Mouse (Mus musculus) heart, embryonic 14.5 days (tissue): ENCODE results near the gene Ssh3. TPM values are rescaled to one million over a fixed set of nuclear protein-coding genes. Genes with fewer than 3 reads are reported as not detected.

ENCODE experiments used
- ATAC-seq: fragments of 200-750 bp; cut with Nextera tagmentation; 2 replicates; pipeline ENCODE4 v1.8.0; 2017; ENCODE audit warnings: low read depth, moderate TSS enrichment; ENCODE audit not compliant: insufficient number of reproducible peaks, insufficient read depth, low FRiP score
- H3K27ac ChIP-seq, 2 experiments: fragments of 200-500 bp in 1 of 2; fragments of 300-500 bp in 1 of 2; sonication (generic) in 1 of 2; replicated peaks in 1 of 2; 2 replicates each; pipeline ENCODE4 v1.5.1; 2012 to 2014; ENCODE audit warnings: low read depth in 2 of 2, low read length in 2 of 2, control low read depth in 1 of 2, mild to moderate bottlenecking in 1 of 2, mixed read lengths in 1 of 2; ENCODE audit not compliant: control insufficient read depth in 1 of 2, insufficient read depth in 1 of 2
- H3K27me3 ChIP-seq: fragments of 300-500 bp; sonication (generic); 2 replicates; pipeline ENCODE4 v1.6.1; 2014; ENCODE audit warnings: mild to moderate bottlenecking, low read length, control low read depth; ENCODE audit not compliant: control insufficient read depth, insufficient read depth
- H3K36me3 ChIP-seq: fragments of 300-500 bp; sonication (generic); 2 replicates; pipeline ENCODE4 v1.6.1; 2014; ENCODE audit warnings: mild to moderate bottlenecking, control low read depth, low read length, mixed read lengths; ENCODE audit not compliant: control insufficient read depth, insufficient read depth
- H3K4me1 ChIP-seq, 2 experiments: fragments of 200-500 bp in 1 of 2; fragments of 300-500 bp in 1 of 2; sonication (generic) in 1 of 2; 2 replicates each; pipeline ENCODE4 v1.6.1; 2012 to 2014; ENCODE audit warnings: low read length in 2 of 2, control low read depth in 1 of 2, mixed read lengths in 1 of 2; ENCODE audit not compliant: control insufficient read depth in 2 of 2, insufficient read depth in 2 of 2
- H3K4me2 ChIP-seq: fragments of 300-500 bp; sonication (generic); 2 replicates; pipeline ENCODE4 v1.6.1; 2014; ENCODE audit warnings: mild to moderate bottlenecking, low read length
- H3K4me3 ChIP-seq, 2 experiments: fragments of 200-500 bp in 1 of 2; fragments of 300-500 bp in 1 of 2; sonication (generic) in 1 of 2; 2 replicates each; pipeline ENCODE4 v1.5.1; 2012 to 2014; ENCODE audit warnings: low read length in 2 of 2, mild to moderate bottlenecking in 2 of 2, control low read depth in 1 of 2, low read depth in 1 of 2, moderate library complexity in 1 of 2; ENCODE audit not compliant: control insufficient read depth in 1 of 2, insufficient read depth in 1 of 2
- H3K9ac ChIP-seq: fragments of 300-500 bp; sonication (generic); 2 replicates; pipeline ENCODE4 v1.6.1; 2014; ENCODE audit warnings: mild to moderate bottlenecking, low read length
- H3K9me3 ChIP-seq: fragments of 300-500 bp; sonication (generic); 2 replicates; pipeline ENCODE4 v1.6.1; 2016; ENCODE audit warnings: low read length, control low read depth; ENCODE audit not compliant: control insufficient read depth
- WGBS: fragments of 180-500 bp; shearing (Covaris S2); extraction: QIAGEN DNeasy Blood & Tissue Kit; methylation state at CpG from one replicate; pipeline ENCODE4 v1.1.7; 2014; 5-methylcytosine and 5-hydroxymethylcytosine counted together
- polyA plus RNA-seq: library from polyadenylated mRNA; unstranded; fragments of >200 nt; fragmentation: Nextera tagmentation; extraction: Ambion mirVana; gene quantifications from 2 replicates; pipeline ENCODE4 v1.2.1, GENCODE M21; 2014

The Ssh3 gene
- 7.6 and 8.0 TPM in 2 replicates for polyA plus RNA-seq

GRCm38 (mm10) chr19:4268566-4269361, at the start of gene Ssh3:
TSS of gene Ssh3 (minus strand) at chr19:4269180.
- Histone ChIP-seq H3K9ac (peak within 1 kb of the TSS; percentile 68), H3K4me1 (peaks cover 3 to 6% of the 10 kb centered on the region in 2 experiments; a peak in 2 of 4 replicates), H3K36me3 (no peaks in the 10 kb centered on the region), H3K9me3 (no peaks in the 10 kb centered on the region), H3K4me2 (peak within 1 kb of the TSS; percentile 74), H3K27ac (no peak within 1 kb of the TSS), H3K4me3 (peak within 1 kb of the TSS; percentile 50 to 52), H3K27me3 (peaks cover 21% of the 10 kb centered on the region)
- peak; percentile 70 for ATAC-seq
- 7% methylated on average over 46 of the region's 46 CpGs for WGBS

GRCm38 (mm10) chr19:4317181-4317580, 48.2 kb upstream of the Ssh3 start:
- no peaks in the 10 kb centered on the region for H3K9me3 ChIP-seq
- H3K36me3 ChIP-seq: peaks cover 72% of the 10 kb centered on the region
- ATAC-seq: no peak
- H3K27me3 ChIP-seq: no peaks in the 10 kb centered on the region
- H3K9ac ChIP-seq: no peak overlapping the region
- WGBS: 90% methylated on average over 3 of the region's 3 CpGs
- H3K4me1 ChIP-seq: peaks cover 4 to 21% of the 10 kb centered on the region in 2 experiments; a peak in 3 of 4 replicates
- H3K4me2 ChIP-seq: no peak overlapping the region
- H3K27ac ChIP-seq: no peak overlapping the region
- H3K4me3 ChIP-seq: no peak overlapping the region

GRCm38 (mm10) chr19:4315223-4315944, 46.4 kb upstream of the Ssh3 start:
- H3K9ac ChIP-seq: no peak overlapping the region
- peaks cover 54% of the 10 kb centered on the region for H3K36me3 ChIP-seq
- no peaks in the 10 kb centered on the region for H3K9me3 ChIP-seq
- no peak overlapping the region; a peak in 1 of 4 replicates for H3K27ac ChIP-seq
- peaks cover 4 to 21% of the 10 kb centered on the region in 2 experiments; a peak in 3 of 4 replicates for H3K4me1 ChIP-seq
- 46% methylated on average over 6 of the region's 6 CpGs for WGBS
- no peak overlapping the region for H3K4me2 ChIP-seq
- peak; percentile 29; the same call in 1 of the 2 replicates for ATAC-seq
- no peaks in the 10 kb centered on the region for H3K27me3 ChIP-seq
- no peak overlapping the region for H3K4me3 ChIP-seq

- no peak for ATAC-seq
- peaks cover 2 to 9% of the 10 kb centered on the region in 2 experiments; a peak in 2 of 4 replicates for H3K4me1 ChIP-seq
- H3K27me3 ChIP-seq: no peaks in the 10 kb centered on the region
- no peak overlapping the region for H3K4me3 ChIP-seq
- H3K9me3 ChIP-seq: no peaks in the 10 kb centered on the region
- no peak overlapping the region for H3K4me2 ChIP-seq
- H3K9ac ChIP-seq: no peak overlapping the region
- H3K36me3 ChIP-seq: 0 out of 2 replicates have a peak, but pooled peaks cover 4% of the 10 kb centered on the region
- 0 out of 4 replicates have a peak overlapping the region, but pooled peaks of 1 of the 2 experiments have one; percentile 6 for H3K27ac ChIP-seq
Measured at GRCm38 (mm10) chr19:4309776-4310185, 40.8 kb upstream of the Ssh3 start.

- 93% methylated on average over 4 of the region's 4 CpGs for WGBS
- H3K27ac ChIP-seq: 0 out of 4 replicates have a peak overlapping the region, but pooled peaks of 1 of the 2 experiments have one; percentile 6
- ATAC-seq: no peak
Measured at GRCm38 (mm10) chr19:4309302-4309701, 40.3 kb upstream of the Ssh3 start.

GRCm38 (mm10) chr19:4306190-4306577, 37.2 kb upstream of the Ssh3 start, which contains the start of gene Grk2:
TSS of gene Grk2 (minus strand) at chr19:4306222.
- Histone ChIP-seq H3K9ac (peak within 1 kb of the TSS; percentile 98), H3K4me3 (peak within 1 kb of the TSS; percentile 83 to 95), H3K4me2 (peak within 1 kb of the TSS; percentile 90), H3K36me3 (no peaks in the 10 kb centered on the region), H3K9me3 (no peaks in the 10 kb centered on the region), H3K27ac (peak within 1 kb of the TSS in 1 of 2 experiments; percentile 87; a peak in 2 of 4 replicates), H3K4me1 (peaks cover 28 to 38% of the 10 kb centered on the region in 2 experiments), H3K27me3 (no peaks in the 10 kb centered on the region)
- WGBS: under 1% methylated on average over 34 of the region's 46 CpGs
- ATAC-seq: peak; percentile 64

More at GRCm38 (mm10) chr19:4309302-4309701, 40.3 kb upstream of the Ssh3 start:
- no peak overlapping the region for H3K4me3 ChIP-seq
- H3K9me3 ChIP-seq: no peaks in the 10 kb centered on the region
- no peak overlapping the region for H3K4me2 ChIP-seq
- peaks cover 6 to 13% of the 10 kb centered on the region in 2 experiments for H3K4me1 ChIP-seq
- H3K27me3 ChIP-seq: no peaks in the 10 kb centered on the region
- 0 out of 2 replicates have a peak, but pooled peaks cover 4% of the 10 kb centered on the region for H3K36me3 ChIP-seq
- H3K9ac ChIP-seq: no peak overlapping the region

GRCm38 (mm10) chr19:4305491-4306189, 36.7 kb upstream of the Ssh3 start:
- 0% methylated on average over 45 of the region's 68 CpGs for WGBS

More at GRCm38 (mm10) chr19:4305491-4306189, 36.7 kb upstream of the Ssh3 start:
- Histone ChIP-seq H3K4me3 (peak overlapping the region; percentile 83 to 95), H3K27me3 (no peaks in the 10 kb centered on the region), H3K36me3 (no peaks in the 10 kb centered on the region), H3K27ac (peak overlapping the region in 1 of 2 experiments; percentile 87; a peak in 2 of 4 replicates), H3K4me1 (peaks cover 30 to 44% of the 10 kb centered on the region in 2 experiments), H3K9me3 (no peaks in the 10 kb centered on the region), H3K9ac (peak overlapping the region; percentile 98), H3K4me2 (peak overlapping the region; percentile 90)
- ATAC-seq: peak; percentile 40
